Mouse (Mus musculus): ENCODE measurements around the gene Tsc1.

Tsc1 gene

GRCm38 (mm10) chr2:28727786-28728404 lies 86.9 kb downstream of the Tsc1 start:
- no peak for DNase-seq (ENCODE audit: low spot score in 2 of 2)

GRCm38 (mm10) chr2:28730676-28731075 lies 89.6 kb downstream of the Tsc1 start:
- no peak for DNase-seq (ENCODE audit: low spot score in 2 of 2)

- no peak for DNase-seq (ENCODE audit: low spot score in 2 of 2)
These were observed 96.1 kb downstream of the Tsc1 start for GRCm38 (mm10) chr2:28737112-28737511.

GRCm38 (mm10) chr2:28740159-28740558 lies 99.1 kb downstream of the Tsc1 start:
- no peak for DNase-seq (ENCODE audit: low spot score in 2 of 2)

Data from heart, adult 9 months (tissue).